Mouse (Mus musculus) lung, adult 2 months (tissue): ENCODE measurements around the gene Jade2.

Source experiments
- CTCF ChIP-seq: fragments of 200-500 bp; IDR thresholded peaks from 2 replicates; pipeline ENCODE4 v1.5.1; 2011; ENCODE audit warnings: mild to moderate bottlenecking, low read length, control low read depth; ENCODE audit not compliant: insufficient read depth
- POLR2A ChIP-seq: fragments of 200-500 bp; IDR thresholded peaks from 2 replicates; pipeline ENCODE4 v1.6.1; 2011; ENCODE audit warnings: low read depth, mild to moderate bottlenecking, control low read depth, low read length, borderline replicate concordance; ENCODE audit errors: extremely low read depth

DNA sequence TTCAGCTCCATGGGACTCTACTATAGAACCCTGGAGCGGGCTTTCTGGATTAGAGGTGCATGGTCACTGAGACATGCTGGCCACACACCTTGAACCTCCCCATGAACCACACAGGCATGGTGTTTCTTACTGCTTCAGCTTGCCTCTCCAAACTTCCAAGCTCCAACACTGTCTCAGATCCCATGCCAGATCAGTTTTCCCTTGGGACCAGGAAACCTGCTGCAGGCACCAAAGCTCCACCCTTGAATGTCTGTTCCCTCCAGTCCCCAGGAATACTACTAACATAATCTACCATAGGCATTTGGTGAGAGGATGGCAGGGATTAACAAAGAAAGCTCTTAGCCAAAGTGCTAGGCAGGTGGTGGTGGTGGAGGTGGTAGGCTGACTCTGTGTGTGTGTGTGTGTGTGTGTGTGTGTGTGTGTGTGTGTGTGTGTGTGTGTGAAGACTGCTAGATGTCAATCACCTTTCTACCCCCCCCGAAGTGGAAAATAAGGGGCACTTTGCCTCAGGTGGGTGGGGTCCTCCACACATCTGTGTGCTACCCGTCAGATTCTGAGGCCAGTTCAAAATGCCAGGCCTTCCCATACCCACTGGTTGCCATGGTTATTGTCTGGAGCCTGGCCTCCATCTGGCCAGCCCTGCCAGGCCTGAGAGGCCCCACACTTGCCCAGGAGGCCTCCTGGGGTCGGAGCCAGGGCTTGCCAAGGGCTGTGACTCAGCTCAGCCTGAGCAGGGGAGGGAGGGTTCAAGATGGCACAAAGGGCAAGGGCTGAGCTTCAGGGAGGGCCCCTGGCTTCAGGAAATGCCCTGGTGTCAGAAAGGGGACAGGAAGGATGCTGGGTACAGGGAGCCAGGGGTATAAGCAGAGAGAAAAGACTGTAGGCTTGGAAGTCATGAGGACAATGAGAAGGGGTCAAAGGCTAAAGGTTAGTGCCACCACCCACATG, 25.2 kb downstream of the Jade2 start:
- TF ChIP-seq CTCF (no peak), POLR2A (no peak)
